Mouse (Mus musculus): ENCODE results near the gene Gnao1. TPM values are rescaled to one million over a fixed set of nuclear protein-coding genes. Genes with fewer than 3 reads are reported as not detected.
A peak's percentile ranks its signal among the peaks of the same experiment; 100 is the strongest.

Gnao1 gene
- 1 to 10 TPM; 3.5 to 5.0 (median 4.5) TPM for total RNA-seq (2022)

GRCm38 (mm10) chr8:93809686-93810027 lies at the start of gene Gnao1:
Gnao1 (plus strand) TSS chr8:93809966.
- DNase-seq (ENCODE audit: low spot score in 2 of 2) = no peak

- DNase-seq (ENCODE audit: low spot score in 2 of 2) = no peak
Measured at GRCm38 (mm10) chr8:93777605-93778004, 32.2 kb upstream of the Gnao1 start.

GRCm38 (mm10) chr8:93809226-93809625 lies 540 bp upstream of the Gnao1 start:
- no peak for DNase-seq (ENCODE audit: low spot score in 2 of 2)

- DNase-seq (ENCODE audit: low spot score in 2 of 2) = peak; percentile 76 to 79
Measured at GRCm38 (mm10) chr8:93810028-93810858, 477 bp downstream of the Gnao1 start.

GRCm38 (mm10) chr8:93810859-93811602 lies 1.3 kb downstream of the Gnao1 start:
- no peak for DNase-seq (ENCODE audit: low spot score in 2 of 2)

GRCm38 (mm10) chr8:93811719-93812475 lies 2.1 kb downstream of the Gnao1 start:
- no peak for DNase-seq (ENCODE audit: low spot score in 2 of 2)

GRCm38 (mm10) chr8:93812566-93813404 lies 3.0 kb downstream of the Gnao1 start:
- DNase-seq (ENCODE audit: low spot score in 2 of 2) = no peak

GRCm38 (mm10) chr8:93813405-93813761 lies 3.6 kb downstream of the Gnao1 start:
- peak; percentile 81 to 84 for DNase-seq (ENCODE audit: low spot score in 2 of 2)

- no peak for DNase-seq (ENCODE audit: low spot score in 2 of 2)
Measured at GRCm38 (mm10) chr8:93814266-93814665, 4.5 kb downstream of the Gnao1 start.

- DNase-seq (ENCODE audit: low spot score in 2 of 2) = no peak
Measured at GRCm38 (mm10) chr8:93816226-93816625, 6.5 kb downstream of the Gnao1 start.

- DNase-seq (ENCODE audit: low spot score in 2 of 2) = no peak
Measured at GRCm38 (mm10) chr8:93817366-93817765, 7.6 kb downstream of the Gnao1 start.

- no peak for DNase-seq (ENCODE audit: low spot score in 2 of 2)
Measured at GRCm38 (mm10) chr8:93819929-93820328, 10.2 kb downstream of the Gnao1 start.

- DNase-seq (ENCODE audit: low spot score in 2 of 2) = no peak
Measured at GRCm38 (mm10) chr8:93821327-93821726, 11.6 kb downstream of the Gnao1 start.

GRCm38 (mm10) chr8:93825317-93825716 lies 15.6 kb downstream of the Gnao1 start:
- no peak for DNase-seq (ENCODE audit: low spot score in 2 of 2)

GRCm38 (mm10) chr8:93830626-93831025 lies 20.9 kb downstream of the Gnao1 start:
- DNase-seq (ENCODE audit: low spot score in 2 of 2) = no peak

- no peak for DNase-seq (ENCODE audit: low spot score in 2 of 2)
Measured at GRCm38 (mm10) chr8:93835771-93836170, 26.0 kb downstream of the Gnao1 start.

- no peak for DNase-seq (ENCODE audit: low spot score in 2 of 2)
Measured at GRCm38 (mm10) chr8:93839113-93839512, 29.3 kb downstream of the Gnao1 start.

GRCm38 (mm10) chr8:93840486-93840885 lies 30.7 kb downstream of the Gnao1 start:
- DNase-seq (ENCODE audit: low spot score in 2 of 2) = no peak

GRCm38 (mm10) chr8:93840956-93841752 lies 31.4 kb downstream of the Gnao1 start:
- peak; percentile 17 to 35 for DNase-seq (ENCODE audit: low spot score in 2 of 2)

GRCm38 (mm10) chr8:93842574-93842973 lies 32.8 kb downstream of the Gnao1 start:
- no peak for DNase-seq (ENCODE audit: low spot score in 2 of 2)

All from gastrocnemius, adult 8-10 months (tissue).